Mouse (Mus musculus) spleen, adult 2 months (tissue): ENCODE measurements around the gene Gm11559.
"Not testable (repeated sequence)": the region's sequence is repeated elsewhere in the genome, so short reads cannot be mapped to it uniquely, and the experiment has no call there.

ENCODE experiments used
- CTCF ChIP-seq: fragments of 200-500 bp; IDR thresholded peaks from 2 replicates; pipeline ENCODE4 v1.5.1; 2011; ENCODE audit warnings: mild to moderate bottlenecking, inconsistent platforms; ENCODE audit not compliant: insufficient read depth, insufficient read length, insufficient replicate concordance; ENCODE audit errors: extremely low read depth
- POLR2A ChIP-seq: fragments of 200-500 bp; IDR thresholded peaks from 2 replicates; pipeline ENCODE4 v1.6.1; 2011; ENCODE audit warnings: low read depth, low read length, inconsistent platforms

DNA sequence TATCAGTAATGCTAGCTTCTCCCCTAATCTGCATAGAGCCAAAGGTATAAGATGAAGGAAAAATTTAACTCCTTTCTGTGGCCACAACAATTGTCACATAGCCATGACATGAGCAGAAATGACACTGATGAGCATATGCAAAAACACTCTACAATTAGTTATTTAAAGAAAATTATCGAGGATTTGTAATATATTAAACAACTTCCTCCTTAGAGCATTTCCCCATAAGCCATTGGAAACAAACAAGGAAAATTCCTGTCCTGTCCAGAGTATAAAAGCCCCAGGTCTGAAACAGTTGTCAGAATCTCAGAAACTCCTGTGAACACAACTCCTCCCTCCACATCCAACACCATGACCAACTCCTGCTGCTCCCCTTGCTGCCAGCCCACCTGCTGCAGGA lies at the start of gene Gm11559:
- not testable (repeated sequence) for TF ChIP-seq POLR2A, CTCF
